Mouse (Mus musculus) heart, adult 9 months (tissue): ENCODE data around the gene Cpd.

Experiments
- DNase-seq, 2 experiments: peaks; one replicate each; pipeline ENCODE4 v3.0.0; 2022; ENCODE audit warnings: low spot score in 2 of 2

Gene Cpd

GRCm38 (mm10) chr11:76791331-76791730 lies 55.5 kb downstream of the Cpd start:
- no peak for DNase-seq

DNA sequence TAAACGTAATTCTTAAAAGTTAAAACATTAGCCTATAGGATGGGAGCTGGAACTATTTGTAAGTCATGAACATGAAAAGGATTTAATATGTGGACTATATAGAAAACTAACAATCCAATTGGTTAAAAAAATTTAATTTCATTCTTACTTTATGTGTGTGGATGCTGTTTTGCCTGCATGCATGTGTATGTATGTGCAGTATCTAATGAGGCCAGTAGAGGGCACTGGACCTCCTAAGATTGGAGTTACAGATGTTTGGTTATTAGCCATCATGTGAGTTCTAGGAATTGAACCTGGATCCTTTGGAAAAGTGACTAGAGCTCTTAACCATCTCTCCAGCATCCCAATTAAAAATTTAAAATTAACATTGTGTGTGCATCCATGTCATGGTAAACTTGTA lies 57.6 kb downstream of the Cpd start:
- DNase-seq: peak in 1 of 2 experiments; percentile 49

- DNase-seq: no peak
Observed at GRCm38 (mm10) chr11:76775533-76775932, 71.3 kb downstream of the Cpd start.

DNA sequence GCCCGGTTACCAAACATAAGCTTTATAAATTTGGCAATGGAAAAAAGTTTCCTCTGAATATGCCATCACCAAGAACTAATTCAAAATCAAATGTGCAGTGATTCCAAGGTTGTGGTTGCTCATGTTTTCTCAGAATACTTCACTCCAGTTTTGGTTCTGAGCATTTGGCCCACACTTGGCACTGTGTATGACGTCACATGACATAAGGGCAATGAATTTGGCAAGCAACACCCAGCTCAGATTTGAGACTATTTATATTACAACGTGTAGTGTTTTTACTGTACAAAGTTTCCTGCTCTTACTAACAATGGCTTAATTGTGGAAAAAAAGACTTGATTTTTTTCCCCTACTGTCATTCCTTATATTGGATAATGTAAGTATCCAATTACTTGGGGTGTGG lies 73.0 kb downstream of the Cpd start:
- no peak for DNase-seq

- DNase-seq: no peak
Observed at GRCm38 (mm10) chr11:76770566-76770965, 76.3 kb downstream of the Cpd start.

- DNase-seq: no peak
Observed at GRCm38 (mm10) chr11:76763741-76764122, 83.1 kb downstream of the Cpd start.

DNA sequence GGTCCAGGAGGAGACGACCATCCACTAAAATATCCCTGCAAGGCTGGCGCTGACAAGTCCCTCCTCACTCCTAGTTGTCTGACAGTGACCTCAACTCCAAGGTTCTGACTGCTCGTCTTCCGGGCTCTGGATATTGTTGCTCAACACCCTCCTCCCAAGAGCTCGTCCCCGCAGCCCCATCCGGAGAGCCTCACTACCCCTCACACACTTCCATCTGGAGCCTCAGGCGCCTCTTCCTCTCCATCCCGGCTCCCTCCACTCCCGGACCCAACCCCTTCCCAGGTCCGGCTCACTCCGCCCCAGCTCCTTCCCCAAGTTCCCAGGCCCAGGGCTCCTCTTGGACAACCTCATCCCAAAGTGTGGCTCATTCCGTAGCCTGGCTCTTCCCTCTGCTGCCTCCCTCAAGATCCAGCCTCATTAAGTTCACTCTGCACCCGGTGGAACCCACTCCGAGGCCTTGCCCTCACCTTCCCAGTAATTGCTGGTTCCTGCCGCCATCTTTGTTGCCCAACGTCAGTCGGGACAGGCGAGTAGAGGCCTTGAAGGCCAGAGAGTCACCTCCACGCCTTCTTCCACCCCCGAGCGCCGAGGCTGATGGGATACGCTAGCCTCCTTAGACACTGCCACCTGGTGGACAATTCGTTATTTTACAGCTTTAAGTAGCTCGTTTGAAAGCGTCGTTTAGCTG lies 83.6 kb downstream of the Cpd start, which contains the start of gene Gosr1:
Gene Gosr1 (minus strand): TSS at position 527 of the 688 bp plus-strand sequence.
- DNase-seq: peak; percentile 88 to 93

DNA sequence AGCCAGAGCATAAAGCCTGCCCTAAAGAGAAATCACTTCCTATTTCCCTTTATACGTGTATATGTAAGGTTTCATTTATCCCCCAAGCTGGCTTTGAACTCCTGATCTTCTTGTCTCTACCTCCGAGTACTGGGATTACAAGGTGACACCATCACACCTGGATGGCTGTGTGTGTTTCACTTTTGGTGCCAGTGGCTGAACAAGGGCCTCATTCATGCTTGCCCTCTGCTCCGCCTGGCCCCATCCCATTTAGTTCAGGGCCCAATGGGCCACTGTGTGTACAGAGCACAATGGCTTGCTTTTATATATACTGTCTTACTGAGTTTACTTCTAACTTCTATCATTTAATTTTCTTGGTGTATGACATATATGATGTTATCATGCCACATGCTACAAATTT lies 94.5 kb downstream of the Cpd start:
- DNase-seq: no peak

GRCm38 (mm10) chr11:76748819-76749218 lies 98.0 kb downstream of the Cpd start:
- no peak for DNase-seq

DNA sequence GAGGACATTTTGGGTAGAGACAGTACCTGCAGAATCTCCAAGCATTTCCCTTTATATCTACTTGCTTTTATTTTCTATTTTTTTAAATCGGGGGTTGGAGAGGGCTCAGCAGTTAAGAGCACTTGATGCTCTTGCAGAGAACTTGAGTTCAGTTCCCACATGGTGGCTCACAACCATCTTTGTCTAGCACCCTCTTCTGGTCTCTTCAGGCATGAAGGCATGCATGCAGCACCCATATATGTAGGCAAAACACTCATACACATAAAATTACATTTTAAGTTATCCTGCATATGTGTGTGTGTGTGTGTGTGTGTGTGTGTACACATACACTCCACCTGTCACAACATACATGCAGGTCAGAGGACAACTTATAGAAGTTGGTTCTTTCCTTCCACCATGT lies 100.9 kb downstream of the Cpd start:
- no peak for DNase-seq

GRCm38 (mm10) chr11:76744550-76744949 lies 102.3 kb downstream of the Cpd start:
- DNase-seq: peak; percentile 58 to 70

GRCm38 (mm10) chr11:76742511-76742910 lies 104.3 kb downstream of the Cpd start:
- no peak for DNase-seq

GRCm38 (mm10) chr11:76739125-76739524 lies 107.7 kb downstream of the Cpd start:
- no peak for DNase-seq

DNA sequence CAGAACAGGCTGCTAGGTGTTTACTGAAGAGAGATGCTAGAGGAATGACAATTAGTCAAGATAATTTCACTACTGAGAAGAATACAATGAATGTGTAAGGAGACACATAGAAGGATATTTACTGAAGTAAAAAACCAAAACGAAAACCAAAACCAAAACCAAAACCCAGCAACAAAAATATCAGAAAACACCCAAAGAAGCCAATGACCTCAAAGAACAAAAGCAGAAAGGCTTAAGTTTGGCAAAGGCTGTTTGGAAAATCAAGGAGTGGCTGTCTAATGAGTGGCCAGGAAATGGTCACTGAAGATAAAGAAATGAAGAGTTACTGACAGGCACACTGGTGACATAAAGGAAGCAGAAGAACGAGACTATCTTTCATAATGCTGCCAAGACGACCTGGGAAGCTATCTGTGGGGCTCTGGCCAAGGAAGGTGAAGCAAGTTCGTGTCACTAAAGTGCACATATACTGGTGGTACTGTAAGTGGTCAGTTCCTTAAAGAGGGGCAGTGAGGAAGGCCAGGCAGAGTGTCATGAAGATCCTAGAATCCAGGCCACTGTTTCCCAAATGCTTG lies 111.0 kb downstream of the Cpd start:
- peak; percentile 5 to 13 for DNase-seq

DNA sequence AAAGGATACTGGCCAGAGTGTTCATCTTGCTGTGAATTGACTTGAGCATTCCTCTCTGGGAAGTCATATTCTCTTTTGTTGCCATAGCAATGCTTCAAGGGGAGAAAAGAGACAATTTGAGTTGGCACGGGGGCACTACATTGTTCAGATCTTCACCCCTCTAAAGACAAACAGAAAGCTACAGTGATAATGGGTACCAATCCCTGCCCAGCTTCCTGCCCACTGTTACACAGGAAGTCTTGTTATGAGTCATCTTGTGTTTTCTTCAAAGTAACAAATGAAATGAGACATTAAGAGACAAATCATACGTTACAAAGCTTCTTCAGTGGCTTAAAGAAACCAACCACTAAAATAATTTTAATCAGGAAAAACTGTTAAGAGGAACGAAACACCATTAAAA lies 112.3 kb downstream of the Cpd start:
- DNase-seq: no peak

- DNase-seq: no peak
Observed at GRCm38 (mm10) chr11:76730650-76731049, 116.2 kb downstream of the Cpd start.
